Mouse (Mus musculus): ENCODE measurements at regions not wholly inside any gene's neighbourhood (a gene's known extent, or its start where the extent isn't known, plus 50 kb on each side); places are given as distances from the start of the nearest gene placed in this dataset.

GRCm38 (mm10) chr1:128786941-128787569 is 195.0 kb upstream of the Cxcr4 start:
- no peak for TF ChIP-seq CTCF (IDR thresholded peaks at IDR 0.05; ENCODE audit: extremely low read depth, insufficient read length, insufficient replicate concordance, low read depth, low read length)
- TF ChIP-seq POLR2A (IDR thresholded peaks at IDR 0.05; ENCODE audit: low read depth, low read length) = no peak

Measured in small intestine, adult 2 months (tissue).